Mouse (Mus musculus): Measurements from ENCODE around the gene C530008M17Rik.

The C530008M17Rik gene

GRCm38 (mm10) chr5:76843448-76843847 lies 187.1 kb downstream of the C530008M17Rik start:
- peak; percentile 77 for DNase-seq

- DNase-seq: no peak
Measured at GRCm38 (mm10) chr5:76843851-76844419, 187.6 kb downstream of the C530008M17Rik start.

GRCm38 (mm10) chr5:76844618-76845186 lies 188.4 kb downstream of the C530008M17Rik start:
- DNase-seq: no peak

GRCm38 (mm10) chr5:76847106-76847505 lies 190.8 kb downstream of the C530008M17Rik start:
- DNase-seq: no peak

GRCm38 (mm10) chr5:76851316-76851715 lies 195.0 kb downstream of the C530008M17Rik start:
- DNase-seq: no peak

GRCm38 (mm10) chr5:76853549-76853948 lies 197.2 kb downstream of the C530008M17Rik start:
- peak; percentile 85 for DNase-seq

GRCm38 (mm10) chr5:76855829-76856600 lies 199.7 kb downstream of the C530008M17Rik start:
- DNase-seq: no peak

- DNase-seq: no peak
Measured at GRCm38 (mm10) chr5:76857103-76858015, 201.0 kb downstream of the C530008M17Rik start.

GRCm38 (mm10) chr5:76858444-76858843 lies 202.1 kb downstream of the C530008M17Rik start:
- no peak for DNase-seq

GRCm38 (mm10) chr5:76866819-76867218 lies 210.5 kb downstream of the C530008M17Rik start:
- no peak for DNase-seq

- DNase-seq: peak; percentile 47
Measured at GRCm38 (mm10) chr5:76868693-76869286, 212.5 kb downstream of the C530008M17Rik start.

GRCm38 (mm10) chr5:76869553-76869952 lies 213.2 kb downstream of the C530008M17Rik start:
- DNase-seq: no peak

GRCm38 (mm10) chr5:76876106-76876758 lies 219.9 kb downstream of the C530008M17Rik start:
- no peak for DNase-seq

GRCm38 (mm10) chr5:76884107-76884506 lies 227.8 kb downstream of the C530008M17Rik start:
- DNase-seq: no peak

- DNase-seq: no peak
Measured at GRCm38 (mm10) chr5:76887011-76887410, 230.7 kb downstream of the C530008M17Rik start.

GRCm38 (mm10) chr5:76892608-76893007 lies 236.3 kb downstream of the C530008M17Rik start:
- DNase-seq: no peak

- no peak for DNase-seq
Measured at GRCm38 (mm10) chr5:76893084-76893483, 236.8 kb downstream of the C530008M17Rik start.

- no peak for DNase-seq
Measured at GRCm38 (mm10) chr5:76902131-76902530, 245.8 kb downstream of the C530008M17Rik start.

GRCm38 (mm10) chr5:76904713-76905404 lies 248.5 kb downstream of the C530008M17Rik start:
- DNase-seq: no peak

GRCm38 (mm10) chr5:76905405-76906154 lies 249.3 kb downstream of the C530008M17Rik start, which contains the start of gene Aasdh:
Aasdh (minus strand) TSS chr5:76905514.
- DNase-seq: peak; percentile 98

- no peak for DNase-seq
Measured at GRCm38 (mm10) chr5:76906155-76906499, 249.8 kb downstream of the C530008M17Rik start.
